19 mouse cellular contexts compared by ENCODE assay signal in the genomic region with DNA sequence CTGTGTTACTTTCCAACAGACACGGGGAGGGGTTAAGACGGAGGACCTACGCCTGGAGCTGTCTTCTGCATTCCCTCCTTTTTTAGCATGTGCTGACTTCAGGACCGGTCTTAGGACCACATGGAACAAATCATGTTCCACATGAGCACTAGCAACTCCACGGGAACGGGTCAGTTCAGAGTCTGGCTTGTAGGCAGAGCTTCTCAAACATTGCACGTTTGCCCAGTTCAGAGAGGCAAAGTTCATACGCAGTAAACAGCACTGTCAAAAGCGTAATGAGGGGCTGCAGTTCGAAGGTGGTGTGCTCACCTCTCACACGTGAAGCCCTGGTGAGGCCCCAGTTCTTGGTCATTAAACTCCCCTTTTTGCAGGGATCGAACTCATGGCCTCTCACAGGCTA.
"Had no signal": no experiment of that assay in that cellular context is flagged by ENCODE, and none has a peak within 500 bp of the region (broad histone marks: within the 10 kb centered on the region; RNA-seq: fewer than 3 reads in every experiment).

No protein-coding gene starts in this region.

- H3K36me3 ChIP-seq: midbrain, embryonic 10.5 days; midbrain, embryonic 12.5 days; neural tube, embryonic 13.5 days; neural tube, embryonic 15.5 days had no signal

- H3K9me3 ChIP-seq: midbrain, embryonic 10.5 days; midbrain, embryonic 12.5 days; neural tube, embryonic 13.5 days; neural tube, embryonic 15.5 days had no signal

- DNase-seq: lung, adult 18-20 months; lung, embryonic 14.5 days; lung, postnatal 10 days; lung, postnatal 4 days; midbrain, embryonic 14.5 days; retina, postnatal 1 day; right cerebral cortex, adult 18-20 months; right cerebral cortex, postnatal 25 days; right cerebral cortex, postnatal 4 days; spleen, adult 18-20 months; thymus, adult 18-20 months; thymus, postnatal 14 days; thymus, postnatal 36 days had no signal

- H3K27ac ChIP-seq: midbrain, embryonic 10.5 days; midbrain, embryonic 12.5 days; neural tube, embryonic 13.5 days; neural tube, embryonic 15.5 days had no signal

- H3K9ac ChIP-seq: lung, embryonic 14.5 days; midbrain, embryonic 12.5 days; neural tube, embryonic 13.5 days; neural tube, embryonic 15.5 days had no signal

- H3K4me1 ChIP-seq: midbrain, embryonic 10.5 days; midbrain, embryonic 12.5 days; neural tube, embryonic 15.5 days had no signal

- H3K4me2 ChIP-seq: lung, embryonic 14.5 days; midbrain, embryonic 12.5 days; neural tube, embryonic 13.5 days; neural tube, embryonic 15.5 days had no signal

- H3K4me3 ChIP-seq: midbrain, embryonic 10.5 days; midbrain, embryonic 12.5 days; myocyte; neural tube, embryonic 13.5 days; neural tube, embryonic 15.5 days had no signal

- ATAC-seq: midbrain, embryonic 16.5 days had no signal

- H3K27me3 ChIP-seq: midbrain, embryonic 12.5 days; neural tube, embryonic 13.5 days; neural tube, embryonic 15.5 days had no signal
